Mouse (Mus musculus) embryonic fibroblast, embryonic 13.5 days (primary cell): Measurements from ENCODE around the gene Rfc1. TPM values are rescaled to one million over a fixed set of nuclear protein-coding genes. Genes with fewer than 3 reads are reported as not detected.
"Not testable (repeated sequence)": the region's sequence is repeated elsewhere in the genome, so short reads cannot be mapped to it uniquely, and the experiment has no call there.

Experiments used
- H3K27ac ChIP-seq: 2 replicates; pipeline ENCODE4 v1.5.1; 2012; ENCODE audit warnings: low read length, control low read depth, inconsistent platforms; ENCODE audit not compliant: insufficient read depth
- H3K4me1 ChIP-seq: 2 replicates; pipeline ENCODE4 v1.6.1; 2011; ENCODE audit warnings: low read length; ENCODE audit not compliant: control insufficient read depth, insufficient read depth
- H3K4me3 ChIP-seq: 2 replicates; pipeline ENCODE4 v1.5.1; 2011; ENCODE audit warnings: mild to moderate bottlenecking, control low read depth, low read length; ENCODE audit not compliant: insufficient read depth
- CTCF ChIP-seq: IDR thresholded peaks from 2 replicates; pipeline ENCODE4 v1.5.1; 2011; ENCODE audit warnings: mild to moderate bottlenecking, control low read depth, low read length, moderate library complexity, borderline replicate concordance; ENCODE audit not compliant: insufficient read depth
- POLR2A ChIP-seq: IDR thresholded peaks from 2 replicates; pipeline ENCODE4 v1.6.1; 2011; ENCODE audit warnings: low read depth, mild to moderate bottlenecking, control low read depth, low read length, moderate library complexity
- polyA plus RNA-seq: library from polyadenylated mRNA; stranded (reverse); fragments of >200 nt; gene quantifications from 2 replicates; pipeline ENCODE4 v1.2.4, GENCODE M21; 2011; ENCODE audit warnings: low read depth; ENCODE audit not compliant: missing spikeins, insufficient read length

Rfc1 gene
- polyA plus RNA-seq, 1 experiment = 63.8 TPM

GRCm38 (mm10) chr5:65308208-65308607, 27.3 kb downstream of the Rfc1 start:
- no peak overlapping the region for H3K4me3 ChIP-seq
- H3K4me1 ChIP-seq = no peaks in the 10 kb centered on the region
- TF ChIP-seq POLR2A (no peak), CTCF (no peak)

GRCm38 (mm10) chr5:65305516-65305915, 30.0 kb downstream of the Rfc1 start:
- H3K27ac ChIP-seq = no peak overlapping the region
- H3K4me3 ChIP-seq = no peak overlapping the region
- H3K4me1 ChIP-seq = no peaks in the 10 kb centered on the region
- TF ChIP-seq CTCF (no peak), POLR2A (no peak)

More at GRCm38 (mm10) chr5:65308208-65308607, 27.3 kb downstream of the Rfc1 start:
- H3K27ac ChIP-seq = no peak overlapping the region

- no peaks in the 10 kb centered on the region for H3K4me1 ChIP-seq
- H3K4me3 ChIP-seq = no peak overlapping the region
- H3K27ac ChIP-seq = no peak overlapping the region
- TF ChIP-seq CTCF (no peak), POLR2A (no peak)
Observed at GRCm38 (mm10) chr5:65300121-65300520, 35.3 kb downstream of the Rfc1 start.

GRCm38 (mm10) chr5:65299623-65300022, 35.8 kb downstream of the Rfc1 start:
- not testable (repeated sequence) for H3K27ac ChIP-seq, H3K4me1 ChIP-seq, H3K4me3 ChIP-seq

GRCm38 (mm10) chr5:65298167-65298950, 37.1 kb downstream of the Rfc1 start:
- Histone ChIP-seq H3K4me1 (0 out of 2 replicates have a peak, but pooled peaks cover 3% of the 10 kb centered on the region), H3K4me3 (no peak overlapping the region), H3K27ac (no peak overlapping the region)
- TF ChIP-seq POLR2A = no peak
- no peak for TF ChIP-seq CTCF

- 0 out of 2 replicates have a peak, but pooled peaks cover 3% of the 10 kb centered on the region for H3K4me1 ChIP-seq
- peak overlapping the region; percentile 77 for H3K27ac ChIP-seq
- no peak overlapping the region for H3K4me3 ChIP-seq
- TF ChIP-seq POLR2A (no peak), CTCF (no peak)
Observed at GRCm38 (mm10) chr5:65294270-65294669, 41.2 kb downstream of the Rfc1 start.

- Histone ChIP-seq H3K4me1 (0 out of 2 replicates have a peak, but pooled peaks cover 3% of the 10 kb centered on the region), H3K27ac (no peak overlapping the region), H3K4me3 (no peak overlapping the region)
- TF ChIP-seq POLR2A = no peak
- TF ChIP-seq CTCF = no peak
Observed at GRCm38 (mm10) chr5:65293627-65294026, 41.8 kb downstream of the Rfc1 start.

GRCm38 (mm10) chr5:65289009-65289408, 46.5 kb downstream of the Rfc1 start:
- not testable (repeated sequence) for H3K27ac ChIP-seq, H3K4me3 ChIP-seq, H3K4me1 ChIP-seq

- Histone ChIP-seq H3K27ac (no peak overlapping the region), H3K4me3 (no peak overlapping the region), H3K4me1 (no peaks in the 10 kb centered on the region)
- TF ChIP-seq CTCF (no peak), POLR2A (no peak)
Observed at GRCm38 (mm10) chr5:65287751-65288701, 47.4 kb downstream of the Rfc1 start.

GRCm38 (mm10) chr5:65284171-65284570, 51.3 kb downstream of the Rfc1 start:
- Histone ChIP-seq H3K4me1 (no peaks in the 10 kb centered on the region), H3K27ac (no peak overlapping the region), H3K4me3 (no peak overlapping the region)
- TF ChIP-seq CTCF (peak; percentile 27; the same call in 1 of the 2 replicates), POLR2A (no peak)
